Mouse (Mus musculus) spleen, postnatal 4 days (tissue): ENCODE measurements around the gene Cse1l.

Experiments used
- DNase-seq, 2 experiments: peaks; one replicate each; pipeline ENCODE4 v3.0.0; 2022; ENCODE audit warnings: low spot score in 2 of 2

Gene Cse1l

DNA sequence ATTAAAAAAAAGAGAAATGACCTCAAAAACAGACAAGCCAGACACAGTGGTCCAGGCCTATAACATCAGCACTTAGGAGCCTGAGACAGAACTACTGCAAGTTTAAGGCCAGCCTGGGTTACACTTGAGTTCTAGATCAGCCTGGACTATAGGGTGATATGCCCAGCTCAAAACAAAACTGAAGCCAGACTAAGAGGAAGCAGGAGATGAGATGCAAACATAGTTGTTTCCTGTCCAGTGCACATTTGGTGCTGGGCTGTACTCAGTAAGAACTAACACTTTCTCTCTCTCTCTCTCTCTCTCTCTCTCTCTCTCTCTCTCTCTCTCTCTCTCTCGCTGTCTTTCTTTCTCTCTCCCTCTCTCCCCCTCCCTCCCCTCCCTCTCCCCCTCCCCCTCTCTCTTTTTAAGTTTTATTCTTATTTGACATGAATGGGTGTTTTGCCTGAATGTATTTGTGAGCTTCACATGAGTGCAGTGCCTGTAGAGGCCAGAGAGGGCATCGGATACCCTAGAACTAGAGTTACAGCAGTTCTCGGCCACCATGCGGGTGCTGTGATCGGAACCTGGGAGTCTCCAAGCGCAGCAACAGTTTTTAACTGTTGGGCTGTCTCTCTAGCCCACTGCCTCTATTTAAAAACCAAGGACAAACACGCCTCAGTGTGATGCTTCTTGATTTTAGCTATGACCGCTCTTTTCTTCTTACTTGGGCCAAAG lies 4.9 kb upstream of the Cse1l start:
- DNase-seq, result no peak

DNA sequence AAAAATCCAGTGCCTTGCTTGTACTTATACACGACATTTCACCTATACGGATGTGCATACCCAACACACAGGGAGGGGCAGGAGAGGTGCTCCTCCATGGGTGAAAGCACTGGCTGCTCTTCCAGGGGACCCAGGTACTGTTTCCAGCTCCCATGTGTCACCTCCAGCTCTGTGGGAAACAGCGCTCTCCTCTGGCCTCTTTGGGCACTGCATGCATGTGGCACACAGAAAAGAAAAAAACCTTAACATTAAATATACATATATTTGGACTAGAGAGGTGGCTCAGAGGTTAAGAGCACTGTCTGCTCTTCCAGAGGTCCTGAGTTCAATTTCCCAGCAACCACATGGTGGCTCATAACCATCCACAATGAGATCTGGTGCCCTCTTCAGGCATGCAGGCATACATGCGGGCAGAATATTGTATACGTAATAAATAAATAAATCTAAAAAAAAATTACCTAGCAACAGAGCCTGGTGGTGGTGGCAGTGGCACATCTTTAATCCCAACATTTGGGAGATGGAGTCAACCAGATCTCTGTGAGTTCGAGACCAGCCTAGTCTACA lies 2.0 kb upstream of the Cse1l start:
- no peak for DNase-seq

DNA sequence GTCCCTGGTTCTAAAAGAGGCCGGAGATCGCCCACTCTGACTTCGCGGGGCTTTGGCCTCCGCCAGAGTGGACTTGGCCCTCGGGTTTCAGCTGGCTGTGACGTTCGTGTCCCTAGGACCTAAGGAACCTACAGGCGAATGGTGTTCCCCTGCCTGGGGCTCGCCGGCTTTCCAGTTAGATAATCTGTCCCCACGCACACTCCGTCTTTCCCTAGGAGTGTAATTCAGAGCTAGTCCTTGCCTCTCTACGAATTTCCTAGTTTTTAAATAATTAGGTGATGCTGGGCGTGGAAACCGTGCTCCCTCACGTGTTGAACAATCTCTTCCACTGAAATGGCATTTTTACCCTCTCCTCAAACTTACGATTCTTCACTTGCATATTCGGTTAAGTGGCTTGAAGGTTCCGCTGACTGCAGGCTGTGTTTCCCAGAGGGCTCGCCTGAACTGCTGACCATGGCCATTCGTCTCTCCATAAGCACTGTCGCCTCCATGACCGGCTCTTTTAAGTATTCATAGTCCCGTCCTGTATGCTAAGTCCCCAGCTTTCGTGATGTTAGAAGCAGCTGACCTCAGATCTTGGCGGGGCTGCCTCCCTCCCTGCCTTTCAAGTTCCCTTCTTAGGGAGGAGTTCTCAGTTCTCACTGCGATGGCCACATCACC lies 813 bp downstream of the Cse1l start:
- DNase-seq, result peak in 1 of 2 experiments; percentile 41

DNA sequence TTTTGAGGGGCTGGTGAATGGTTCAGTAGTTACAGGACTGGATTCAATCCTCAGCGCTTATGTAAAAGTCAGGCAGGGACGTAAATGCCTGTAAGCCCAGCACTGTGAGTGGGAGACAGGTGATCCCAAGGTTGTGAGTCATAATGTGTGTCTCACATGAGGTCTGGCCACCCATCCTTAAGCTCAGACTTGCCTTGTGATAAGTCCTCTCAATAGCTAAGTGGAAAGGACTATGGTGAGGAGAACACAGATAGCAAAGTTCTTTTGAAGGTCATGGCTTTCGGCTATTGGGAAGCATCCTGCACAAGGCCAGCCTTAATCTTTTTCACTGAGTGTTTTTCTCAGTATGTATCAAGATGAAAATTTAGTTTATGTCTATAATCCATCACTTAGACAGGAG lies 3.9 kb downstream of the Cse1l start:
- no peak for DNase-seq

DNA sequence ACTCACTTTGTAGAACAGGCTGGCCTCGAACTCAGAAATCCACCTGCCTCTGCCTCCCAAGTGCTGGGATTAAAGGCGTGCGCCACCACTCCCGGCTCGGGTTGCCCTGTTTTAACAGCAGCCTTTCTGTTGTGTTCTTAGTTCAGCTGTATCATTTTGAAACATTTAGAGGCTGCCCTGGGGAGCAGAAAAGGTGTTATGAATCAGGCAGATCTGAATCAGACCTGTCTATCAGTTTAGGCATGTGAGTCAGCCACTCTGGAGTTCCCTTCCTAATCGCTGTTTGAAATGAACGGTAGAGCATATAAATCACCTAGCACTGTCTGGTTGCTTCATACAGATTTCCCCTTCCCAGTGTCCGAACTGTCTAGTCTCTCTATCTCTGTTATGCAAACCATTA lies 4.7 kb downstream of the Cse1l start:
- no peak for DNase-seq

DNA sequence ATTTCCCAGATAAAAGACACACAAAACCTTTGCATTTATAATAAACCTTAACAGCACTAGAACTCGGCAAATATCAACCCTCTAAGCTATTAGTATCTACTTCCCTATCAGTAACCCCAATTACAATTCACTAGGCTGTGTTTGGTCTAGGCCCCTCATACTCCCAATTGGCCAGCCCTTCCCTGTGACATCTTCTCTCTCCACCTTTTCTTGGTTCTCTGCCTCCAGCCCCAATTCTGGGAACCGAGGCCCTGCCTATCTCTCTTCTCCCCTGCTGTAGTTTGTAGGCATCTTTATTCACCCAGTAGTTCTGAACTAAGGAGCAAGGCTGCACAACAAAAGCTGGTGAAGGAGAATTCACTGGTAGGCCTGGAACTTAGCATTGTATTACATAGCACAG lies 18.1 kb downstream of the Cse1l start:
- DNase-seq, result no peak

DNA sequence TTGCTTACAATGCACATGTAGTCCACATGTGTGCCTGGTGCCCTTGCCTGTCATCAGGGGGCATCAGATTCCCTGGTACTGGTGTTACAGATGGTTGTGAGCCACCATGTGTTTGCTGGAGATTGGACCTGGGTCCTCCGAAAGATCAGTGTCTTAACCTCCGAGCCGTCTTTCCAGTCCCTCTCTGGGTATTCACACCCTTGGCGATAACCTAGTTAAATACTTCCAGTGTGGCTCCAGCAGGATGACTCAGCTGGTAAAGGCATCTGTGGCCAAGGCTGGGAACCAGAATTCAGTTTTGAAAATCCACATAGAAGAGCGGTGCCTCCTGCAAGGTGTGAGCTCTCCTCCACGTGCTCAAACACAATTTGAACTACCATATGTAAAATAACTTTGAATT lies 28.1 kb downstream of the Cse1l start:
- no peak for DNase-seq

DNA sequence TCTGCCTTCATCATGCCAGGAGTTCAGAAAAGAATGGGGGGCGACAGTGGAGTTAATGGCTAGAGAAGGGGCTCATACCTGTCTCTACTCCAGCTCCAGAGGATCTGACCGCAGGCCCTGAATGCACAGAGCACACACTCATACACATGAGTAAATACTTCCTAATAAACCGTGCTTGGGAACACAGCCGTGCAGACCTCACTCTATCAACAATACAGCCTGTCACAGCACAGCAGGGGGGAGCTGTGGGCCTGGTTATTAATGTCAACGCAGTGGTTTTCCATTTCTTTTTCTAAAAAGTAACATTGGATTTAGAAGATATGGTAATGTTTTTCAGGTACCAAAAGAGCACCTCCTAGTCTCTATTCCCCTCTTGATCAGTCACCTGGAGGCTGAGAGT lies 28.6 kb downstream of the Cse1l start:
- no peak for DNase-seq

DNA sequence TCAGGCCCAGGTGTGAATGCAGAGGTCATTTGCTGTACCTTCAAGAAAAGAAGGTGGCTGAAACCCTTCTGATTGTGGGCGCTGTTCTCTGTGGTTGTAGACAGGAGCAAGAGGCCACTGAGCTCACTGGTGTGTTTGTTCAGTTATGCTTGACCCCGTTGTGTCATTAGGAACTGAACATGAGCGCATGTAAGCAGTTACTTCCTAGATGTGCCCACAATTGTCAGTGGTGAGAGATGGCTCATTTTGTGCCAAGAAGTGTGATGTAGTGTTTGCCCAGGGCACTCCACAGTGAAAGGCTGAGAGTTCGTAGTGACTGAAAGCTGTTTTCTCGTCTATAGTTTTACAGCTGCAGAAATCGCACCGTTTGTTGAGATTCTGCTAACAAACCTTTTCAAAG lies 29.7 kb downstream of the Cse1l start:
- no peak for DNase-seq

DNA sequence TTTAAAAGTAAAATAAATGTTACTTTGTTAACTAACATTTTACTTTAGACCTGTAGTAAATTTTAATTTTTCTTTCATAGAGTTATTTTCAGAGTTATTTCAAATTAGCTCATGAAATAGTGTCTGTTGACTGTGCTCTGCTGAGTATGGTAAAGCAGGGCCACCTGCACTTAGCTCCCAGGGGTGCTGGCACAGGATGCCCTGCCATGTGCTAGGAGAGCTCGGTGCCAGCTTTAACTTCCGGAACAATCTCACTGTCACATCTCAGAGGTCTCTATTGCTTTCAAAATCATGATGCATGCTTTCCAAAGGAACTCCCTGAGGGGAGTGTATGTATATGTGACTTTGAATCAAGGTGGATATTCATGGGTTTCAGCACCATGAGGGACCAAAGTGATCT lies 30.3 kb downstream of the Cse1l start:
- no peak for DNase-seq

DNA sequence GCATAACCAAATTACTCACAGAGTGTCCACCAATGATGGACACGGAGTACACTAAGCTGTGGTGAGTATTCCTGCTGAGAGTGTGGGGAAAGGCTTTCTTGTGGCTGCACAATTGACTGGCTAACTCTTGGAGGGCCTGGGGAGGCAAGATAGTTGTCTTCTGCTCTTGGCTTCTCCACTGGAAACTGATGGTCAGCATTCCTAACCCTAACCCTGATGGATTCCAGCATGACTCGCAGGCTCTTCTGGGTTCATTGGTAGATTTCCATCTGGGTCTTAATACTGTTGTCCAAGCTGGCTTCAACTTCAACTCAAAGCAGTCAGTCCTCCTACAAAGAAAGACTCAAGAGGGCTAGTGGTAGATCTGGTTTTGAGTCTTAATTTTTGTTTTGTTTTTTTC lies 37.3 kb downstream of the Cse1l start:
- DNase-seq, result no peak

DNA sequence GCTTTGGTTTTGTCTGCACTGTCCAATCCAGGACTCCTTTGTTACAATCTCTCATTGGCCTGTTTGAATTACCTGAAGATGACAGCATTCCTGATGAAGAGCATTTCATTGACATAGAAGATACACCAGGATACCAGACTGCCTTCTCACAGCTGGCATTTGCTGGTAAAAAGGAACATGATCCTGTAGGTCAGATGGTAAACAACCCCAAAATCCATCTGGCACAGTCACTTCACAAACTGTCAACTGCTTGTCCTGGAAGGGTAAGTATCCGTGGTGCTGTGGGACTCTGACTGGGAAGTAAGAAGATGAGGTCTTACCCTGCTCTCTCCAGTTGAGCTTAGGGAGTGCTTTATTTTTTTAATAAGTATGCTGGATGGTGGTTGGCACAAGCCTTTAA lies 38.5 kb downstream of the Cse1l start:
- DNase-seq, result no peak

DNA sequence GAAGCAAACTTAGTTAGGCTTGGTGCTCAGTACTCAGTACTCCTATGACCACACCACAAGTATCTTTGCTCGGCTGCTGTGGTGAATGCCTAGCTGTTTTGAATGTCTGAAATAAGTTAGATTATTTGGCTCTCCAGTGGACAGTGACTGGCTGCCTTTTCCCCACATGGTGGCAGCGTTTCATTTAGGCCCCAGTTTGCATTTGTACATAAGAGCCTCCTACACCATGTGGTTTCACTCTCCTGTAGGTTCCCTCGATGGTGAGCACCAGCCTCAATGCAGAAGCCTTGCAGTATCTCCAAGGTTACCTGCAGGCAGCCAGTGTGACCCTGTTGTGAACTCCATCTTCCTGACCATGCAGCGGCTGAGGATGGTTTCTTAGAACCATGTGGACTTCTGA lies 39.6 kb downstream of the Cse1l start:
- DNase-seq, result no peak

DNA sequence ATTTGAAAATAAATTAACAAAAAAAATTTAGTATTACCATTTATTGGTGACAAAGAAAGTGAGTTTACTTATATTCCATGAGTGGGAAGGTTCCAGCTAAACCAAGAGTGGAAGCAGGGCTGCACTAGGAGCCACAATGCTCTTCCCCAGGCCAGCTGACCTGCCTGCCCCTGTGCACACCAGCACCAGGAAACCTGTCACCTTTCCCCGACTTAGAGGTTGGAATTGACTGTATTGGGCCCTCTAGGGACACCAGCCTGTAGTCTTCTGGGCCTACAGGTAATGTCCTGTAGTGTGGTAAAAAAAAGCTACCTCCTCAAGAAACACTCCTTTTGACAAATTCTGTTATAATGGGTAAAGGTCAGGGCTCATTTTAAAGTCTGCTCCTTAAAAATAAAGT lies 42.4 kb downstream of the Cse1l start:
- no peak for DNase-seq

DNA sequence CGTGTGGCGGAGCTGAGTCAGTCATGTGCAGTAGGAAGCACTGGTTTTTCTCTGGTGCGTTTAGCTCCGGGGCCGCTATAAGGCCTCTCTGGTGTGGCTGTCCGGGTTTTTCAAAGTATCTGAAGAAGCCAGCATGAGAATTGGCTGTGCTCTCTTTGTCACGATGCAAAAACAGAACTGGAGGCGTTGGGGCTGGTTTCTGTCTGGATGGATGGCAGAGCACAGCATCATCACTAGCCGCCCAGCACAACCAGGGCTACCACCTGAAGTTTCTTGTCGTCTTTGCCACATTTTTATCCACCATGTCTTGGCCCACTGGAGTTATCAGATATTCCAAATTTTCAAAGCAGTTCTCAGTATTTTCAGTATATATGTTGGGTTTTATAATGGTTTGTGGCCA lies 43.1 kb downstream of the Cse1l start:
- DNase-seq, result no peak

DNA sequence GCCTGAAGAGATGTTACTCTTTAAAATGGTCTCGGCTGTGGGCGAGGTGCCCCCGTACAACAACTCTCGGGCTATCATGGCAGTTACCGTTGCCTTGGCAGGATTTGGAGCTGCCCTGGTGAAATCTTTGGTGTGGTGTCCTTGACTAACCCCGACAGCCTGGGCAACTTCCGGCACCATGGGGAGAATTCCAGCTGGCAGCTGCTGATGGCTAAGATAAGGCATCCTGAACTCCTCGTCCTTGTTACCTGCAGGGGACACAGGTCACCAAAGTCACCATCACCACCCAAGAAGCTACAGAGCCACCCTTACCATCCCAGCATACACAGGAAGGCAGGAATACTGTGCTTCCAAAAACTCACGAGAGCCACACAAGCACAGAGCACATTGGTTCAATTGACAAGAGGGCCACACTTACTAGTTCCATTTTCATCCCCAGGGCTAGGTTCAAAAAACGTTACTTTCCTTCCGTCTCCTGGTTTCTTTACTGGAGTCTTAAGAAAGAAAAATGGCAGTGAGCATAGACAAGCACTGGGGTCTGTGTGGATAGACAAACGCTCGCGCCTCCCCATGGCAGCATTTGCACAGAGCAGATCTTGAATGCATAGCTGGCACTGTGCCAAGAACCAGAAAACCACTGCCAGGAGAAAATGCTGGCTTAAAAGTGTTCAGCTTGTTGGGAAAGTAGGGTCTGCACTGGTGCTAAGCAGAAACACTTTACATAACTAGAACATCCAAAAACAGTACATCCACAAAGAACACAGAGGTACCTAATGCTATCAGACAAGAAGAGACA lies 45.2 kb downstream of the Cse1l start:
- no peak for DNase-seq

DNA sequence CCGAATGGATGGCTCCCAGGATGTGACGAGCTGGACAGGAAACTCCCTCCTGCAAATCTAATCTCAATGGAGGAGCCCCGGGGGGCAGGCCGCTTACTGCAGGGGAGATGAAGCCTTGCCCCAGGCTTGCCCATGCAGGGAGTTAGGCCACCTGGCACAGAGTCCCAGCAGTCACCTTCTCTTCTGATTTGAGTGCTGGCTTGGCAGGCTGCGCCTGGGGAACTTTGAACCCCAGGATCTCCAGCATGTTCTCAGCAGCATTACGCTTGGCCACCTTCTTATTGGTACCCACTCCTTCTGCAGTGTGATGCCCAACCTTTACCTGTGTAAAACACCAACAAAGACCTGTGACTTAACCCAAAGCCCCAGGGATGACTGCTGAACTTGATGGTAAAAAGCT lies 46.3 kb downstream of the Cse1l start:
- peak in 1 of 2 experiments; percentile 12 for DNase-seq

DNA sequence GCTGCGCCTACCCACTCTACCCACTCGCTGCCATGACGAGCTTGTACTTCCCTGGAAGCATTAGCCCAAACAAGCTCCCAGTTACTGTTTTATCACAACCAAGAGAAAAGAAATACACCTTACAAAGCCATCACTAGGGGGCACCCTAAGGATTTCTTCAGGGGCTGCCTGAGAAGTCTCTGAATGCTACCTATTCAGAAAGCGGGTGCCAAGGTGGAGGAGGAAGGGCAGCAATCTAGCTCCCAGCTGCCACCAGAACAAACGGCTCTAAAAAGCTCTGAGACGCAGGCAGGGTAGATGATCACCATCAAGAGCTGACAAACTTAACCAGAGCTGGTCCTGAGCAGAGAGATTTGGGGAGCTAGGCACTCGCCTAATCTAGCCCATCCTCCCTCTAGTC lies 51.0 kb downstream of the Cse1l start:
- peak; percentile 57 to 80 for DNase-seq

DNA sequence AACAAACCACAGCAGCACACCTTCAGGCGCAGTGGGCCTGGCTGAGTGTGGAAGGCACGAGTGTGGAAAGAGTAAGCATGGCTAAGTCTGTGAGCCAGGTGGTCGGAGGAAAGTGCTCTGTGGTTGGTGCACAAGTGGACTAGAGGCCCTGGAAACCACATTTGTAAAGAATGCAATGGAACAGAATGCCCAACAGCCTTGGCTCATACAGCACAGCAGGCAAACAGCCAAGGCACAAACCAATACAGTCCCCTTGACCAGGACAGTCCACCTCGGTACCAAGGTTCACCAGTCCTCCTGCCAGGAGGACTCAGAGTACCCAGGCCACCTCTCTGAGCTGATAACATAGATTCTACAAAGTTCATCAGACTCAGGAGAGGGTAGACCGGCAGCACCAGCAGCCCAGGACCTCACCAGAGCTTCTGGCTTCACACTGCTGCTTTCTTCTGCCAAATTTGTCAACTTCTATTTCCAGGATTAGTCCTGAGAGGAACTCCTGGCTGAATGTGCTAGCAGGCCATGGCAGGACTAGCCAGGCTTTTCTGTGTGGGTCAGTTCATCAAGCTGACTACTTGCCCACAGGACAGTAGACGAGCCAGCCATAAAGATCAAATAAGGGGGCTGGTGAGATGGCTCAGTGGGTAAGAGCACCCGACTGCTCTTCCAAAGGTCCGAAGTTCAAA lies 54.9 kb downstream of the Cse1l start:
- DNase-seq, result no peak

DNA sequence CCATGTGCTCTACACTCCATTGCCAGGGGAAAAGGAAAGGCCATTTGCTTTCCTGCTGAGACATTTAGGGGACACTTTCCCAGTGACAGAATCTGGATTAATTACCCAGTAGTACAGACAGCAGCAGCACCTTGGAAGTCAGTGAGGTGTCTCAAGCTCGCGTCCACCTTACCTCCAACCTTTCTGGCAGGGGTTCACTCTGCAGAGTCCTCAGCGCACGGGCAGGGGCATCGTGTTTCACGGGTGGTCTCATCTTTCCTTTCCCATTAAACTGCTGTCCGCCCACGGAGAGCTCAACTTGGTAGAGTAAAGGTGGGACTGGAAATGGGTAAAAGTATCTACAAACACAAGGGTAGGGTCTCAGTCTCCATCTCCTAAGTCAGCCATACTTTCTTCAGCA lies 57.4 kb downstream of the Cse1l start:
- DNase-seq, result no peak

DNA sequence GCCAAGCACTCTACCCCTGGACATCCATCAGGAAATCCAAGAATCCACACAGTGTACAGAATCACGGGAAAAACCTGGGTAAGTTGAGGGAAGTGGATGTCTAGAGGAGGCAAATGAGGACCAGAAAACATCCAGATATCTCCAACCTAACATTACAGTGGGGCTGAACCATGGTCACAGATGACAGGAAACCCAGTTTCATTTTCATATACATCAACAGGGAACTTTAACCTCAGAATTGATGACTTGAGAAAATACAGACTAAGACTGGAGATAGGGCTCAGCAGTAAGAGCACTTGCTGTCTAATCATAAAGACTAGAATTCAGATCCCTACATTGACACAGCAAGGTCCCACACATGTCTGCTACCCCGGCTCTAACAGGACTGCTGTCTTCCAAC lies 58.9 kb downstream of the Cse1l start:
- DNase-seq, result no peak

DNA sequence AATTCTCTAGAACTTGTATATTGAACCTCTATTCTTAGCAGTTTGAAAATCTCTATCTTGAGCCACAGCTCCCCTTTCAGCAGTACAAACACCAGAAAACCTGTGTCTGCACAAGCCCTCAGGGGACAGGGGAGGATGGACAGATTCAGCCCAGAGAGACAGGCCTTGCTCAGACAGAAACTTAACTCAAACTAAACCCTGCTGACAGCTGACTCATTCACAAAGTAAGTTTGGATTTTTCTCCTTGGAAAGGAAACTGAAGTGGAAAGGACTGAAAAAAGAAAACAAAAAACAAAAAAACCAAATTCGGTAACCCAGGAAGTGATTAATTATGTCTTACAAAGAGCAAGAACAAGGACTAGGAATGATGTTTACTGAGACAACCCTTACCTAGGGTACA lies 67.3 kb downstream of the Cse1l start:
- no peak for DNase-seq
